Mouse (Mus musculus) Patski (cell line): ENCODE data around the gene Inpp5a. TPM values are rescaled to one million over a fixed set of nuclear protein-coding genes. Genes with fewer than 3 reads are reported as not detected.

Source experiments
- ATAC-seq: fragments of 100-300 bp; one replicate; pipeline ENCODE4 v1.8.0; 2021
- CTCF ChIA-PET: fragments of 350-600 bp; sonication (Branson Sonifier 250); formaldehyde crosslinking; loops from one replicate; lab custom pipeline; 2022; ENCODE audit warnings: inconsistent platforms; lab: Charles Lee
- POLR2A ChIA-PET: fragments of 350-600 bp; sonication (Branson Sonifier 250); formaldehyde crosslinking; loops from one replicate; lab custom pipeline; 2022; ENCODE audit warnings: antibody characterized with exemption, inconsistent platforms; lab: Charles Lee
- DNase-seq: peaks from one replicate; pipeline ENCODE4 v3.0.0-alpha.2; 2011; ENCODE audit warnings: low read depth, low spot score
- H3K27me3 ChIP-seq: fragments of 371-371 bp; one replicate; pipeline ENCODE4 v1.5.1; 2021
- CTCF ChIP-seq: fragments of 100-300 bp; IDR thresholded peaks from one replicate; pipeline ENCODE4 v1.5.1; 2021
- in situ Hi-C: fragments of 300-500 bp; cut with MboI; formaldehyde crosslinking; loops from 3 replicates; pipeline ENCODE4 v1.11.1; 2018; ENCODE audit warnings: low pct_unique_long_range_greater_than_20kb, mixed read lengths
- polyA plus RNA-seq: library from polyadenylated mRNA; unstranded; gene quantifications from one replicate; pipeline ENCODE4 v1.2.3, GENCODE M21; 2021

Gene Inpp5a
- polyA plus RNA-seq, 1 experiment from 2014 or later, result 25.5 TPM

DNA sequence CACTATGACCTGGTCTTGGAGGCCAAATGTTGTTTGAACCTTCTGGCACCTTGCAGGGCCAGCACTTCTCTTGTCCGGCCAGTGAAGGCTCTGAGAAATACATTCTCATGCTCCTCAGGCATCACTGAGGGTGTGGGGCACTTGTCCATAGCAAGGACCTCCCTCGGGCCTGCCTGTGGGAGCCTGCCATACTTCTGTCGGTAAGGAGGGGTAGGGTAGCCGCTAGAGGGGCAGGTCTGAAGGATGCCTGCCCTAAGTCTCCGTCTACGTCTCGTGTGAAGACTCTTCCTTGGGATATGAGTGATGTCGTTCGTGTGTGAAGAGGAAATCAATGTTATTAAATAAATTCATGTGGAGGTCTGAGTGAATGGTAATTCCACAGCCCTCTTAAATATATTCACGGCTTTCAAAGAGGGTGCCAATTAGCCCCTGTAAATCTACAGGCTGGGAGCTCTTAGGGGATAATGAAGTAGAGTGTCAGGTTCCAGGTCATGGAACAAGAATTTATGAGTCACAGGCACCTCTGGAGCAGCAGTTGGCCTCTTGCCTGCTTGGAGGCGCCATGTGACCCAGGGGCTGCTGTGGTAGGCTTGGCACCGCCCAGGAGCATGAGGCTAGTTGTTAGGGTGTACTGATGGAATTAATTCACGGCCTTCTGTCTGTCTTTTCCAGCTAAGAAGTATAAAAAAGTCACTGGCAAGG is 127.2 kb downstream of the Inpp5a start:
- TF ChIP-seq CTCF, result no peak
- H3K27me3 ChIP-seq, result no peaks in the 10 kb centered on the region
- in situ Hi-C loops, result no loop called here
- CTCF ChIA-PET, result interaction anchor here (1.1 to 1.3 kb wide), 3 partner anchors 23 to 32 kb away, joined by 3 to 4 read pairs (median 3); no protein-coding TSS in a partner anchor
- POLR2A ChIA-PET, result interaction anchor here (0.5 to 1.3 kb wide), 3 partner anchors 12 to 280 kb away, joined by 3 to 7 read pairs (median 3); no protein-coding TSS in a partner anchor
- DNase-seq, result peak; percentile 77
- ATAC-seq, result peak; percentile 83

DNA sequence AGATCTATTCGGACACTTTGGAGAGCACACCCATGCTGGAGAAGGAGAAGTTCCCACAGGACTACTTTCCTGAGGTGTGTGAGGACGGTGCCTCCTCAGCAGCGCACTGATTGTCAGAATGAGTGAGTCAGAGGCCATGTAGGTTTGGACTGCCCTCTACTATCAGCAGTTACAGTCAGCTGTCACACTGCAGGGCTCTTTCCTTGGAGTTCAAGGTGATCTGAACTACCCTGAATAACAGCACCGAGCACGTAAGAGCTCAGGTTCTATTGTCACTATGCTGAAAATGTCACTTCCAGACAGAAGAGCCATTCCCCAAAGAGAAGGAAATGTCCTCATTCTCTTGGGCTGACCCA is 127.7 kb downstream of the Inpp5a start:
- TF ChIP-seq CTCF, result no peak
- DNase-seq (no peak), ATAC-seq (peak; percentile 58)
- in situ Hi-C loops, result no loop called here
- H3K27me3 ChIP-seq, result no peaks in the 10 kb centered on the region
- POLR2A ChIA-PET, result interaction anchor here (1.1 to 1.3 kb wide), 2 partner anchors 12 to 51 kb away, joined by 3 read pairs; no protein-coding TSS in a partner anchor
- CTCF ChIA-PET, result interaction anchor here (1.3 kb wide), 1 partner anchor 23 kb away, joined by 4 read pairs; no protein-coding TSS in a partner anchor

DNA sequence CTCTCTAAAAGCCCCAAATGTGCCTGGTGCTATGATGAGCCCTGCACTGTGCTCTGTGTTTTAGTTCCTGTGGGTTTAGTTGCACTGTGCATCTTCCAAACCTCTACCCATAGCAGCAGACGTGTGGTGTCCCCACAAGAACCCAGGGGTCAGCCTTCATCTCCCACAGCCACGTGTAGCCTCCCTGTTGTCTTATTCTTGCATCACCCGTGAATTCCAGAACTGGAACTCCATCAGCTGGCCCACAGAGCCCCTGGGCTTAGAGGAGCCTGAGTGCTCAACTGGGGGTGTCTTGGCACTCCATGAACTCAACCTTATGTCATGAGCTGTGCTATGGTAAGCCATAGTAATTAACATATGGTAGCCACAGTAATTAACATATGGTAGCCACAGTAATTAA is 129.4 kb downstream of the Inpp5a start:
- H3K27me3 ChIP-seq, result no peaks in the 10 kb centered on the region
- no peak for TF ChIP-seq CTCF
- no peak for ATAC-seq
- in situ Hi-C loops, result no loop called here
- DNase-seq, result no peak
- CTCF ChIA-PET, result no interaction called here
- POLR2A ChIA-PET, result no interaction called here

- ATAC-seq (peak; percentile 60), DNase-seq (peak; percentile 50)
- TF ChIP-seq CTCF, result no peak
- POLR2A ChIA-PET, result interaction anchor here (0.9 kb wide), 1 partner anchor 11 kb away, joined by 3 read pairs; no protein-coding TSS in a partner anchor
- CTCF ChIA-PET, result interaction anchor here (0.9 kb wide), 1 partner anchor 12 kb away, joined by 3 read pairs; no protein-coding TSS in a partner anchor
- H3K27me3 ChIP-seq, result no peaks in the 10 kb centered on the region
- in situ Hi-C loops, result no loop called here
Measured at GRCm38 (mm10) chr7:139528309-139529076, 139.6 kb downstream of the Inpp5a start.

GRCm38 (mm10) chr7:139529208-139529607 is 140.3 kb downstream of the Inpp5a start:
- ChIA-PET POLR2A (no interaction called here), CTCF (no interaction called here)
- ATAC-seq (no peak), DNase-seq (no peak)
- no peaks in the 10 kb centered on the region for H3K27me3 ChIP-seq
- no peak for TF ChIP-seq CTCF
- in situ Hi-C loops, result no loop called here

GRCm38 (mm10) chr7:139530591-139531427 is 141.9 kb downstream of the Inpp5a start:
- H3K27me3 ChIP-seq, result no peaks in the 10 kb centered on the region
- ChIA-PET CTCF (no interaction called here), POLR2A (no interaction called here)
- DNase-seq (no peak), ATAC-seq (peak; percentile 60)
- in situ Hi-C loops, result no loop called here
- no peak for TF ChIP-seq CTCF

- peak; percentile 63 for DNase-seq
- peak; percentile 50 for ATAC-seq
- H3K27me3 ChIP-seq, result no peaks in the 10 kb centered on the region
- in situ Hi-C loops, result no loop called here
- no peak for TF ChIP-seq CTCF
- ChIA-PET POLR2A (no interaction called here), CTCF (no interaction called here)
Measured at GRCm38 (mm10) chr7:139531428-139531801, 142.5 kb downstream of the Inpp5a start.

DNA sequence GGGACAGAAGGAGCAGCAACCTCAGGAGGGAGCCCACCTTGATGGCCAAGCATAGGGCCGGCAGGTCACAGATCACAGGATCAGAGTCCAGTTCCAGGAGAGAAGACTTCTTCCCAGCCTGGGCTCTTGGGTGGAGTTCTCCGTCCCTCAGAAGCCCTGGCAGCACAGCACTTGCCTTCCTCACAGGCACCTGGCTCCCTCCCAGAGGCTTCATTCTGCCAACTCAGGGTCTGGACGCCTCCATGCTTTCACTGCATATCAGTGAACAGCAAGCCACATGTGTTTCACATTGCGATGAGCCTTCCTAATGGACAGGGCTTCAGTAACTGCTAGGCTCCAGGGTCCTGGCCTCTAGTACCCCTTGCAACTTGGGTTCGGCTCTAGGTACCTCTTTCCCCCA is 147.4 kb downstream of the Inpp5a start:
- ChIA-PET CTCF (no interaction called here), POLR2A (interaction anchor here (0.6 kb wide), 1 partner anchor 30 kb away, joined by 3 read pairs; no protein-coding TSS in a partner anchor)
- DNase-seq, result no peak

GRCm38 (mm10) chr7:139536831-139537230 is 147.9 kb downstream of the Inpp5a start:
- no peaks in the 10 kb centered on the region for H3K27me3 ChIP-seq
- TF ChIP-seq CTCF, result no peak
- no peak for ATAC-seq
- in situ Hi-C loops, result no loop called here
- no peak for DNase-seq
- ChIA-PET CTCF (no interaction called here), POLR2A (no interaction called here)

More for the DNA sequence above, 147.4 kb downstream of the Inpp5a start:
- no peak for ATAC-seq
- H3K27me3 ChIP-seq, result no peaks in the 10 kb centered on the region
- TF ChIP-seq CTCF, result no peak
- in situ Hi-C loops, result no loop called here

DNA sequence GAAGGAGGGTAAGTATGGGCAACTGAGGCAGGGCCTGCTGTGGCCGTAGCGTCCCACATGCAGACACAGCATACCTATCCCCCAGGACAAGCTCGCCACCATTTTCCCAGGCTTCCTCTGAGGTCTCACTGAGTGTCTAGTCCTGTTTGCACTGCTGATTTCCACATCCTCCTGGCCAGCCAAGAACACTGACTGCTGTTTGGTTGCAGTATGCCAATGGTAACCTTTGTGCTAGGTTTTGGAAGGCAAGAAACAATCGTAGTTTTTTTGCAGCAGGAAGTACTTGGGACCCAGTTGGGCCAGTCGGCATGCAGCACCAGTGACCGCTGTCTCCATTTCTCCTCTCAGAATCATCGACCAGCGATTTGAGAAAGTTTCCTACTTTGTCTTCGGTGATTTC is 148.9 kb downstream of the Inpp5a start:
- no peak for TF ChIP-seq CTCF
- H3K27me3 ChIP-seq, result no peaks in the 10 kb centered on the region
- ATAC-seq (no peak), DNase-seq (no peak)
- CTCF ChIA-PET, result interaction anchor here (1.0 kb wide), 1 partner anchor 54 kb away, joined by 3 read pairs; no protein-coding TSS in a partner anchor
- in situ Hi-C loops, result no loop called here
- POLR2A ChIA-PET, result no interaction called here
